Mouse (Mus musculus) layer of hippocampus, adult 9-10 months (tissue): ENCODE data around the gene Bbs9.

Experiments used
- DNase-seq: peaks from one replicate; pipeline ENCODE4 v3.0.0; 2022; ENCODE audit warnings: low spot score

The Bbs9 gene

DNA sequence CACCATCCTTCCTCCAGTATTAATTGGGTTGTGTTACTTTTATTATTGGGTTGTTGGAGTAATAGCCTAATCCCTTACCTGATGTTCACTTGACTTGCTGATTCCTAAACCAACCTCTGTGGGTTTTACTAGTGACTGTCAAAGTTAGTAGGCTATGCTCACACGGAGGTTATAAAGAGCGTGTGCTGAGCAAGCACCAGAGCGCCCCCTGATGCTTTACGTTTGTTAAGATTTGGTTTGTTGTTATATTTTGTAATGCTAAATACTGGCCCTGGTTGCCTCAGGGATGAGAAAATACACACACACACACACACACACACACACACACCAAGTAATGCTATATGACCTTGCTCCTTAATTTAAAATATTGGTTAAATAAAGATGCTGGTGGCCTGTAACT is 219.9 kb downstream of the Bbs9 start:
- no peak for DNase-seq

DNA sequence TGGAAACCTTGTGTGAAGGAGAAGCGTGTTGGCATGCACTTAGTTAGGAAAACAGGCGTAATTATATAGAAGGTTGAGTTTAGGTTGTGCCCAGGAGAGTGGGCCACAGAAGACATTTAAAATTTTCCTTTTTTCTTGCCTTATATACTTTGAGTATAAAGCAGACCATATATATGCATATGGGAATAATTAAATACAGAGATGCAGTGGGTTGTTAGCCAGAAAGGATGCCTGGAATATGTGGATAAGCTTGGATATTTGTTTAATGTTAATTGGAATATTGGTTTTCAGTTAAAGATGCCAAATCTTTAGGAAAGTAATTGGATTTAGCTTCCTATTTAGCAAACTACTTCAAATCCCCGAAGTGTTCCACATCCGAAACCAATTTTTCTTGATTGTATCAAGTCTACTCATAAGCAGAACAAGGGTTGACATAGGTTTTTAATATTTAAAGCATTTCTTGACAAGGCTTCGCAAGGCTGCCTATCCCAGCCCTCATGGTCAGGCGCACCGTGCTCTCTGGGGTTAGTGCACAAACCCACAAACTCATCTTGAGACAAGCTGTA is 221.4 kb downstream of the Bbs9 start:
- DNase-seq, result no peak

DNA sequence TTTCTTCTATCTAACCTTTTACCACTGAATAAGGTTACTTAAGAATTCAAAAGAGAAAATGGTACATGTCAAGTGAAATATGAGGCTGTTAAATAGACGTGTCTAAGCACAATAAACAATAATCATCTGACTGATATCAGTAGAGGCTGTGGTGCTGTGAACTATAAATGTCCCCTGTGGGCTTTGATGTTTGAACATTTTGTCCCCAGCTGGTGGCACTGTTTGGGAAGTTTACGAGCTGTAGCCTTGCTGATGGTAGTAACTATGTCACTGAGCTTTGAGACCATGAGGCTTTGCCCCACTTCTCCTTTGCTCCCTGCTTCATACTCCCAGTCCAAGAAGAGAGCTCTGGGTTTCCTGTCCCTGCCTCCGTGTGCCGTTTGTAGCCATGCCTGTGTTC is 222.3 kb downstream of the Bbs9 start:
- DNase-seq, result no peak

DNA sequence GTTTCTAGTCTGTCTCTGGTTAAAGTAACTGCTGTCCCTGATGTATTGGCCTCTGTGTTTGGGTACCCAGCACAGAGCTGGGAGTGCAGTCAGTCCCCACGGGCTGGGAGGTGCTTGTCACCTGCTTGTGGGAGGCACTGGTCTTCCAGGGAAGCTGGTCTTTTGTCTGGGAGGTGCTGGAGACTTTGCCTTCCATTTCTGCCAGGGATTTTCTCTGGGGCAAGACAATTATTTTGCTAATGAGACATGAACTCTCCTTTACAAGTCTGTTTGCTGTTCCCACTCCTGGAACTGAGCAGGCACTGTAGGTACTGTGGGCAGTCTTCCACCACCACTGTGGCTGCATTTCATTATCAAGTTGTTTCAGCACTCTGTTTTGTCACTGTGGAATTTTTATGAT is 223.0 kb downstream of the Bbs9 start:
- no peak for DNase-seq

DNA sequence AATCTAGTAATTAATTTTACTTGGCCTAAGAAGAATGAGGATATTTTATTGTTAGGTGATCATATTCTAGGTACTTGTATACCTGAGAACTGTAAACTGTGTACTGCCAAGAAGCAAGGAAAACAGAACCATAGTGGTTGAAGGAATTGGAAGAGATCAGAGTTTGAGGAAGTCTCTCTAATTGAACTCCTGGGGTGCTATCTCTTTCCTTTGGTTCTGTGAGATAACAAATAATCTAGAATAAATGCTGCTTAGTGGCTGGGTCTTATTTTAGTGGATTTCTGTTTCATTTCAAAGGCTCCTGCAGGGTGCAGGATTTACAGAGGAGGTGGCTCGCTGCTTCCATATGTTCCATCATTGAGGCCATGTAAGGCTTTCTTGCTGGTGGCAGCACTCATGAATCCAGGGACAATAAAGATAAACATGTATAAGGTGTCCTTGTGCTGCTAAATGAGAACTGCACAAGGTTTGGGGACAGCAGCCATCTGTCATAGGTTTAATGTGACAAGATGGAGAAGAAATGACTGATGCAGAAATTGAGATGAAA is 226.6 kb downstream of the Bbs9 start:
- DNase-seq, result no peak

DNA sequence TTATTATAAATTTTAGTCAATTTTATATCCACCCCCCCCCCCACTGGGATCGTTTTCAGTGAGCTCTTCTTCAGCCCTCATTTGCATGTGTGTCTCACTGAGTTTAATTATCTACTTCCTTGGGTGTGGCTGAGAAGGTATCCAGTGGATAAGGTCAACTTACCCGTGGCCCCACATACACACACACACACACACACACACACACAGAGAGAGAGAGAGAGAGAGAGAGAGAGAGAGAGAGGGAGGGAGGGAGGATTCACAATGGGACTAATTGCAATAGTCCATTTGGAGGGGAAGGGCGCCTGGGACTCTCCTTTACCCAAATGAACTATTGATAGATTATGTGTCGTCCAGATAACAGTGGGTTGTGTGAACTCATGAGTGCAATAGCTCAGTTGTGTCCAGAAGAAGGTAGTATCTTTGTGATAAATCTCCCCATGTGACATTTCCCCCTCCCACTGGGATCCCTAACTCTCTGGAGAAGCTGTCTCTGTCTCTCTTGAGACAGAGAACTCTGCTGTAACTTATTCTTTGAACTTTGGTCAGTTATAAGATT is 227.4 kb downstream of the Bbs9 start:
- DNase-seq, result no peak

DNA sequence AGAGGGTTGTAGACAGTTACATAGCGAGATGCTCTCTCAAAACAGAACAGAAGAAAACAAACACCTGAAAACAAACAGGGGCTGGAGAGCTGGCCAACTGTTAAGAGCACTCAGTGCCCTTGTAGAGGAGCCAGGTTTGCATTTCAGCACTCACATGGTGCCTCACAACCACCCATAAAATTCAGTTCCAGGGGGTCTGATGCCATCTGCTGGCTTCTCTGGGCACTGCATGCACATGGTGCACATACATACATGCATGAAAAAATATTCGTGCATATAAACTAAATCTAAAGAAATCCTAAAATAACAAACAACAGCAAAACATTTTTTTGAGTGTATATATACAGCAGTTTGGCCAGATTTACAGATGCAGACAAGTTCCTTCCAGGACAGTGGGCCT is 228.0 kb downstream of the Bbs9 start:
- DNase-seq, result no peak

DNA sequence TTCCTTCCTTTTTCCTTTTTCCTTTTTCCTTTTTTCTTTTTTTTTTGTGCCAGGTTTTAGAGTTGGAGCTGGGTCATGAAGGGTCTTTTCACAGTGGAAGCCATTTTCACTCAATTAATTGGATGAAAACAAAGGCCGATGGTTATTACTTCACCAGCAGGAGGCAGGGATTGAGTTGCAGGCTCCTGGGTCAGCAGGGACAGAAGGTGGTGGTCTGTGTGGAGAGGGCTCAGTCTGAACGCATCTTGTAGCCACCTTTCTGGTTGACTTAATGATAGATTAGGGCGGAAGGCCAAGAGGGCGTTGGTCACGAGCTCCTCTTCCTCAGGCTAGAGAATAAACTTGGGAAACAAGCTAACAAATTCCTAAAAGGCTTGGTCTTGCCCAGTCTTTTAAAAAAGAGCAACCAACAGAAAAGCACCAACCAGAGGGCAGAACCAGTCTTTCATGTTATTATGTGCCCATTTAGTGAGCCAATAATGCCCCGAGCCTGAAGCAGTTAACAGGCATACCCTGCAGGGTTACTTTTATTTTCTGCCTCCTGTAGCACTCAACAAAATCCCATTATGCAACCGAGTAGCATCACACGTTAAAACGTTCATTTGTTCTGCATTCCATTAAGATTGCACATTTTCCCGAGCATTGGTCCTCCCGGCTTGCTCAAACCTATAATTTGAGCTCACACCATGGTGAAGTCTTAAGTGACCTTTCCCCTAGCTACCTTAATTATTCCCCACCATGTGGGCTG is 231.8 kb downstream of the Bbs9 start:
- no peak for DNase-seq

DNA sequence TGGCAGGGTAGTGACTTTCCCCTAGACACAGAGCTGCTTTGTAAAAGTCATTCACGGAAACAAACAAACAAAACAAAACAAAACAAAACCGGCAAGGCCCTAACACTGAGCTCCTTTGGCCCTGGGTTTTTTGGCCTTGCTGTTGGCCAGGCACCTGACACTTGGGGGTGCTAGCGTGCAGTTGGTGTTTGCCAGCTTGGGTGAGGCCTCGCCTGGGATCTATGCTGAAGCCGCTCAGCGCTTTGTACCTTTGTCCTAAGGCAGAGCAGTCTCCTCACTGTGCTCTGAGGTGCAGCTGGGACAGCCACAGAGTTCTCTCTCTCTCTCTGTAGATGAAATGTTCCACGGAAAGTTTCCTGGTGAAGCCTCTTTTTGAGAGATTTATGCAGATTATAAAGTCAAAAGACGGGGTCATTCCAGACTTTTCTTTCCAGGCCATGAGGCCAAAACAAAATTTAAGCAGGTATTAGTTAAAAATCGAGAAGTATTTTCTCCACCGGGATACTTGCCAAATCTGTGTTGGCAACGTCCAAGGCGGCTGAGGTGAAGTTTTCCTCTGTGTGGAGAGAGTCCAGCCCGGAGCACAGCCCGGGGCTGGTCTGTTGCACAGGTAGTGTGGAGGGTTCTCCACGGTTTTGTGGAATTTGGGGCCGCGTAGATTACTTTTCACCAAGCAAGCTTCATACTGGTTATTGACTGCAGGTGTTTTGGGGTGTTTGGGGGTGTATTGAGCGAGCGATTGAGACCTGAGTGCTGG is 233.6 kb downstream of the Bbs9 start:
- DNase-seq, result peak; percentile 38

DNA sequence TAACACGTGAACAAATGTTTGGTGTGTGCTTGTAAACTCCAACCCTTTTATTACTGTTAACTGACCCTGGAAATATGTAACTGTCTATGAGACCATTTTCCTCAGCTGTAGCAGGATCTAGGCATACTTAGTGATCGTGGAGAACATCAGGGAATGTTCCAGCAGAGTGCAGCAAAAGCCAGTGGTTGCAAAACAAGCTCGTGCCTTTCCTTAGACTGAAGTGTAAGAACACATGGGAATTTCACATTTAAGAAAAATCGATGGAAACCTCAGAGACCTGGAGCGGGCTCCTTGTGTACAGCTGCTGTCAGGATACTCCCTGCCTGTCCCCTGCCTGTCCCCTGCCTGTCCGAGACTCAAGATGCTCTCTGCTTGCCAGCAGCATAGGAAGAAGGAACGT is 234.5 kb downstream of the Bbs9 start:
- no peak for DNase-seq

DNA sequence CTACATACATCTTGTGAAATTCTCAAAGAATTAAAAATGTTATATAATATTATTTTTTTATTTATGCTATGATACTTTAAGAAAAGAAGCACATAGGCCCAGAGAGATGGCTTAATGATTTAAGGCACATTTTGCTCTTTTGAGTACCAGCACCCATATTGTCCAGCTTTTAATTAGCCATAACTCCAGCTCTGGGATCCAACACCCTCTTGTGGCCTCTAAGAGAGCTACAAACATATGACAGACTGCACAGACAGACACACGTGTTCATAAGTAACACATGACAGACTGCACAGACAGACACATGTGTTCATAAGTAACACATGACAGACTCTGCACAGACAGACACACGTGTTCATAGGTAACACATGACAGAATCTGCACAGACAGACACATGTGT is 235.8 kb downstream of the Bbs9 start:
- DNase-seq, result no peak

DNA sequence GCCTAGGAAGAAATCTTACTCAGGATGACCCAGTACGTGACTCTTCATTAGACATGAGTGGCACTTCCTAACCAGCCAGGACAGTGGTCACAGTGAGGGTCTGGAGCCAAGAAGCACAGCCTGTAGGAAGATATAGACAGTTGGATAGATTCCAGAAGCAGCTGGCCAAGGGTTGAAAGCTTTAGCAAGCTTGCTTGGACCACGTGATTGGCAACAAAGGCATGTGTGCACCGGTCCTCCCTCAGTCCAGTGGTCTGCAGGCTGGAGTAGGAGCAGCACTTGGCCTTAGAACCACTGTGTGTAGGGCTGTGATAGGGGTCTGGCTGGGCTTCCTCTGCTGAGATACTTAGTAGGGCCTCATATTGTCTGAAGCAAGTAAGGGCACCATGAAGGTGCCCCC is 237.2 kb downstream of the Bbs9 start:
- DNase-seq, result no peak

DNA sequence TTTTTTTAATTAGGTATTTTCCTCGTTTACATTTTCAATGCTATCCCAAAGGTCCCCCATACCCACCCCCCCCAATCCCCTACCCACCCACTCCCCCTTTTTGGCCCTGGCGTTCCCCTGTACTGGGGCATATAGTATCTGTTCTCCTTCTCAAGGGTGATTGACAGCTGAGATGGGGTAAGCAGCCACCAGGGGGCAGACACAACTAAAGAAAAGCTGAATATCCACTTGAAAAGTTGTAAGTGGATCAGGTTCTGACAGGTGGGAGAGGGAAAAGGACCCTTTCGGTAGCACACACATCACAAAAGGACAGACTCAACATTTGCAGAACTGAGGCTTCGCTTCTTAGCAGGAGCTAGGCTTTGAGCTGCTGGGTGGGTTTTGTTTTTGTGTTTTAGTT is 237.8 kb downstream of the Bbs9 start:
- DNase-seq, result peak; percentile 57

DNA sequence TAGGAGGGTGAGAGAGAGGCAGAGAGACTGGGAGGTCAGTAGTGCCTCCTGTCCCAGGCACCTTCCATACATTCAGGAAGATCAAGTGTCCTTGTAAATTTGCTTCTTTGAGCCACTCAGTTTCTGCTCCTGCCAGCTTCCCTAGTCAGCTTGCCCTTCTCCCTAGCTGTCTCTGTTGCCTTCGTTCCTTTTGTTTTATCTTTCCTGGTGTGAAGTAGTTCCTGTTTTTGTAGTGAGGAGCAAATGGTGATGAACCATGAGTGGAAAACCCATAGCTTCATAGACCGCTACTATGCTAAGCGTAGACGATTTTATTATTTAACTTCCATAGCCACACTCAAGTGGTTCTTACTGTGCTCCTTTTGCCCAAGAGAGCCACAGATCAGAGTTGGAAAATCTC is 242.1 kb downstream of the Bbs9 start:
- no peak for DNase-seq

DNA sequence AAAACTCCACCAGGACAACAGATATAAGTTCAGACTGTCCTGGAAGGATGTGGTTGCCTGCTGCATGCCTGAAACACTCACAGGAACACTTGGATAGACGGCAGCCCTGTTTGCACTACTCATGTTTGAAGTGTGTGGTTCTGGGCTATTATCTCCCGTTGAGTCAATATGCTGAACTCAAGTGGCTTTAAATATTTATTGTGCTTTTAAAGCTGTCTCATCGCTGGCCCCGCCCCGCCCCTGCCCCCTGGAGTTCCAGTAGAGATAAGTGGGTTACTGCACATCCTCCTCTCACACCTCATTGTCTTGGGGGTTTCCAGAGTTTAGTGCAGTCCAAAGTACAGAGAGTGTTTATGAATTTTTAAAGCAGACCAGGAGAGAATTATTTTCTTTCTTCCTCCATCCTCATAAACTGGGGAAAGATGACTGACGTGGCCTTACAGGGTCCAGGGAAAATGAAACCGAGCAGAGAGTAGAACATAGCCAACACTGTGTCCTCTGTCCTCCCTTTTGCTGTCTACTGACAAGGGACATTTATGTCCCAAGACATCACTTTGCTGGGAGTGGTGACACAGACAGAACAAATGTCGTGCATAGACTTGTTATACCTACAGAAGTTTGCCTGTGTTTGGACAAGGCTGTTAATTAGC is 242.8 kb downstream of the Bbs9 start:
- DNase-seq, result no peak

DNA sequence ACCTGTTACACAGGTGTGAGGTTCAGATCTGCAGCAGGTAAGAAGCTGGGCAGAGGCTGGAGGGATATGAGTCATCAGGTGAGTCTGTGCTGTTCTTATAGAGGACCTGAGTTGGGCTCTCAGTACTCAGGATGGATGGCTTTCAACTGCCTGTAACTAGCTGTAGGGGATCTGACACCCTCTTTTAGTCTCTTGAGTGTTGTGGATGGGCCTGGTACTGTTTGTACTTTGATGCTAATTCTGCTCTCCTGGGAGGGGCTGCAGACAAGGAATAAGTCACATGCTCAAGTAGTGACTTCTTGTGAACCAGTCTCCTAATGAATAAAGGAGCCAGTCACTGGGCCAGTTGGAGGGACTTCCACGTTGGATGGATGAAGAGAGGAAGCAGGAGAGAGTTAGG is 257.1 kb downstream of the Bbs9 start:
- DNase-seq, result no peak

DNA sequence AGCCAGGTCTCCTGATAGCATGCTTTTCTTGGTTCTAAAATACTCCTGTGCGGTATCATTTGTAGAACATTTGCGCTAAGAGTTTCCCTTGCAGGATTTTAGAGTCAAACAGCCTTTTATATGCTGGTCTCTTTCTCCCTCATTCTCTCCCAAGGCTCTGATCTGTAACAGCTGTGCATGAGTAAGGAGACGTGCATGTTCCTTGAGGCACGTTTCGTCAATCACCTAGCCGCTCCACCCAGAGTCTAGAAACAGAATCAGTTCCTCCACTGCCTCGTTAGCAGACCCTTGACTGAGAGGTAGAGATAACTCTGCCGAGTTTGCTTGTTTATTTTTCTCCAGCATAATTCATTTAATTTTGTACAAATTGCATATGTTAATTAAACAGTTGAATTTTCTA is 259.4 kb downstream of the Bbs9 start:
- DNase-seq, result no peak

DNA sequence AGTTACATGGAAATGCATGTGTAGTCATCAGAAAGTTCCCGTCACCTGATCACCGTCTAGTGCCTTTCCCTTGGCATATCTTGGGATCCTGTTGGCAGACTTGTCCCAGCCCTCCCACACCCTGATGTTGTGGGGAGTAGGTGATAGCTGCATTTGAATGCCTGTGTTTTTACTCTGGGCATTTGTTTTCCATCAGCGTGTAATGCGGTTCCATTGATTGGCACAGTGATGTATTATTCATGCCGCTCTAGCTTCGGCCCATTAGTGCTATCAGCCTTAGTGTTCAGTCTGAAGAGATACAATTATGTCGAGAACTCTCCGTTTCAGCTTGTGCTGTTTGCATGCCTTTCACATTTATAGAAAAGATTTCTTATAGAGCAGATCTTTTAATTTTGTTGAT is 259.9 kb downstream of the Bbs9 start:
- DNase-seq, result no peak

DNA sequence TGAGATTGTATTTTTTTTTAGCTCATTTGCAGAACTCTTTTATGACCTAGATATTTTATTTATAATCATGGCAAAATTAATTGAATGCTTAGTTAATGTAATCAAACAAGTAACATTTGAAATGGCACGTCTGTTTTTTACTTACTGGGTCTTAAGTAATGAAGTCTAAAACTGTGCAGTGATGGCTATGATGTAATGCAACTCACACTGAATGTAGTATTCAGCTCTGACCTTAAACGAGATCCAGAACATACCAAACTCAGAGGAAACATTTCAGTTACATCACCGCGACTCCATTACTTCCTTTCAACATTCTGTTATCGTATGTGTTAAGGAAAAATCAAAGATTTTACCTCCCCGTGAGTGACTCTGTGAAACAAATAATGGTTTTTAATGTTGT is 262.4 kb downstream of the Bbs9 start:
- DNase-seq, result no peak

DNA sequence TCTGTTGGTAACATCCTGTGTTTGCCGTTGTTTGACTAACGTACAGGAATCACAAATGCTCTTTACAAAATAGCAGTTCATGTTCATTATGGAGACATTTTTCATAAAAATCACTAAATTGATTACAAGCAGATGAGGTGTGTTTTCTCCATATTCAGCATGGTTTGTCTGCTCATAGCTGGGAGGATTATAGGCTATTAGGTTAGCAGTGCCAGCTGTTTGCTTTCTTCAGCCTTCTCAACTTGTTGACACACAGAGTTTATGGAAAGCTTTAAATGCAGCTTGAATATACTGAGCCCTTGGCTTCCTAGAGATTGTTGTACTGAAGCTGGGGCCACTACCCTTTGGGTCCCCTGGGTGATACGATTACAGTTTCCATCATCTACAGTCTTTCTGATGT is 263.3 kb downstream of the Bbs9 start:
- DNase-seq, result no peak

DNA sequence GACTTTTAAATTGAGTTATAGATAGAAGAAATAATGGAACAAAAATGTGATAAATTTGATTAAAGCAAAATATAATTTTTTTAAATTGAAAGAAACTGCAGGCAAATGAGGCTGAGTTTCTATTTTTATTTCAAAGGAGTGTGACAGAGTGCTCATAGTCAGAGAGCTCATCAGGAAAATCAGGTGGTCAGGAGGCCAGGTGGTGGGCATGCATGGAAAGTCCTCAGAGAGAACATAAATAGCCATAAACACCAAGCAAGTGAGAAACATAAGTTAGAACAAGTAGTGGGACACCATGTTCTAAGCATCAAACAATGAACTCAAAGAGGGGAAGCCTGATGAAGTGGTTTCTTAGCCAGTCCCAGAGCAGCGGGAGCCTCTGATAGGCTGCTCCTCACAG is 266.5 kb downstream of the Bbs9 start:
- DNase-seq, result no peak

DNA sequence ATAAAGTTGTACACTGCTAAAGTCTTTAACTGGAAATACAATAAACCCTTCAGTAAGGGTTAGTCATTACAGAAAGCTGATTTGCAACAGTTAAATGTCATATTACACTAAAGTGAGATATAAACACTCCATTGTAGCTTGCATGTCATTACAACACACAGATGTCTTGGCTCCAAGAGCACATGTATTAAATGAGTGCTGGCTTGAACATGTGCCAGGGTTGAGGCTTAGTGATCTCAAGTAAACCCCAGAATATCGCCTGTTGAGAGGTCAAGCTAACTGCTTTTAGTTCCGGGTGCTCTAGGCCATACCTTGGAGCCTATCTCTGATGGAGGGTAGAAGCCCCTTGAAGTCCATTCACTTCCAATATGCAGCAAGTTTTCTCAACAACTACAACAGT is 273.1 kb downstream of the Bbs9 start:
- DNase-seq, result no peak
